Mouse (Mus musculus) lung, postnatal 0 days (tissue): ENCODE results near the gene Cerk.

Experiments used
- CTCF ChIP-seq: IDR thresholded peaks from 2 replicates; pipeline ENCODE4 v1.5.1; 2016; ENCODE audit warnings: antibody characterized with exemption, mild to moderate bottlenecking
- EP300 ChIP-seq: IDR thresholded peaks from 2 replicates; pipeline ENCODE4 v1.6.1; 2016; ENCODE audit warnings: antibody characterized with exemption, mild to moderate bottlenecking, control low read depth

DNA sequence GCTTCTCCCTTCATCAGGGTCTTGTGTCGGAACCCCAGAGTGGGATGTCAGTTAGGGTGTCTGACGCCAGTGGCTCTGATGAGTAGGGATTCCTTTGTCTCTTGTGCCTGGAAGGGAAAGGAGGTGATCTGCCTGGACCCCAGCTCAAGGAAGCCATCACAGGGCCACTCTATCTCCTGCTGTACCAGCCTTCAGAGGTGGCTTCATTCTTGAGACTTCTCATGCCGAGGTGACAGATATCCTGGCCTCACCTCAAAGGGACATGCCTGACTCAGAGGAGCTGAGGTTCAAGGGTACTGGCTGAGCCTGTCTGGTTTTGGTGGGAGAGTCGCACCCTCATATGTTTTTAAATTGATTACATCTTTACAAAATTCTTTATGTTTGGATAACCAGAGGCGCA lies 48.1 kb upstream of the Cerk start:
- TF ChIP-seq CTCF (no peak), EP300 (no peak)
